Mouse (Mus musculus) erythroblast, embryonic 14.5 days (primary cell): ENCODE data around the gene Phactr3.

Experiments
- GATA1 ChIP-seq: IDR thresholded peaks from 2 replicates; pipeline ENCODE4 v1.6.1; 2012; ENCODE audit warnings: low read length, inconsistent platforms, mixed read lengths
- TAL1 ChIP-seq: IDR thresholded peaks from 3 replicates; pipeline ENCODE4 v1.6.1; 2012; ENCODE audit warnings: low read length, inconsistent platforms, mixed read lengths

GRCm38 (mm10) chr2:178329551-178329950 lies 210.8 kb downstream of the Phactr3 start:
- TF ChIP-seq TAL1, result no peak
- TF ChIP-seq GATA1, result no peak
